Mouse (Mus musculus): ENCODE measurements at regions not wholly inside any gene's neighbourhood (a gene's known extent, or its start where the extent isn't known, plus 50 kb on each side); places are given as distances from the start of the nearest gene placed in this dataset.

- WGBS, result 65% methylated on average over 1 of the region's 1 CpGs
- H3K4me2 ChIP-seq (ENCODE audit: low read depth, low read length), result no peak overlapping the region
- H3K27ac ChIP-seq (ENCODE audit: low read length), result no peak overlapping the region
- H3K9ac ChIP-seq (ENCODE audit: low read length), result no peak overlapping the region
- no peaks in the 10 kb centered on the region for H3K9me3 ChIP-seq (replicated peaks; ENCODE audit: control insufficient read depth, low read length)
- H3K27me3 ChIP-seq (ENCODE audit: control insufficient read depth, insufficient read depth, low read length), result no peaks in the 10 kb centered on the region
- H3K4me1 ChIP-seq (ENCODE audit: control insufficient read depth, insufficient read depth, low read length), result no peaks in the 10 kb centered on the region
- H3K36me3 ChIP-seq (ENCODE audit: control insufficient read depth, insufficient read depth), result no peaks in the 10 kb centered on the region
- ATAC-seq (replicated peaks; ENCODE audit: extremely low read depth, insufficient read depth, low FRiP score), result no peak
- H3K4me3 ChIP-seq (ENCODE audit: low read length), result no peak overlapping the region
These were observed 119.4 kb downstream of the Trim52 start for GRCm38 (mm10) chr14:106225401-106225800.

- H3K27ac ChIP-seq (ENCODE audit: low read length), result no peak overlapping the region
These were observed 135.9 kb downstream of the Trim52 start for GRCm38 (mm10) chr14:106241721-106242405.

GRCm38 (mm10) chr14:106259396-106260108 lies 153.6 kb downstream of the Trim52 start:
- no peak overlapping the region for H3K27ac ChIP-seq (ENCODE audit: low read length)
- H3K9me3 ChIP-seq (replicated peaks; ENCODE audit: control insufficient read depth, low read length), result peaks cover 2% of the 10 kb centered on the region; the same call in 1 of the 2 replicates
- 57% methylated on average over 4 of the region's 4 CpGs for WGBS
- no peak overlapping the region for H3K4me2 ChIP-seq (ENCODE audit: low read depth, low read length)
- no peak for ATAC-seq (replicated peaks; ENCODE audit: extremely low read depth, insufficient read depth, low FRiP score)
- H3K36me3 ChIP-seq (ENCODE audit: control insufficient read depth, insufficient read depth), result no peaks in the 10 kb centered on the region
- no peaks in the 10 kb centered on the region for H3K27me3 ChIP-seq (ENCODE audit: control insufficient read depth, insufficient read depth, low read length)
- no peaks in the 10 kb centered on the region for H3K4me1 ChIP-seq (ENCODE audit: control insufficient read depth, insufficient read depth, low read length)
- H3K9ac ChIP-seq (ENCODE audit: low read length), result no peak overlapping the region
- H3K4me3 ChIP-seq (ENCODE audit: low read length), result no peak overlapping the region

More at GRCm38 (mm10) chr14:106241721-106242405, 135.9 kb downstream of the Trim52 start:
- ATAC-seq (replicated peaks; ENCODE audit: extremely low read depth, insufficient read depth, low FRiP score), result no peak
- Histone ChIP-seq H3K9me3 (replicated peaks; ENCODE audit: control insufficient read depth, low read length) (no peaks in the 10 kb centered on the region), H3K4me2 (ENCODE audit: low read depth, low read length) (no peak overlapping the region), H3K36me3 (ENCODE audit: control insufficient read depth, insufficient read depth) (no peaks in the 10 kb centered on the region), H3K27me3 (ENCODE audit: control insufficient read depth, insufficient read depth, low read length) (no peaks in the 10 kb centered on the region), H3K4me3 (ENCODE audit: low read length) (no peak overlapping the region), H3K4me1 (ENCODE audit: control insufficient read depth, insufficient read depth, low read length) (no peaks in the 10 kb centered on the region), H3K9ac (ENCODE audit: low read length) (no peak overlapping the region)
- WGBS, result 87% methylated on average over 5 of the region's 5 CpGs

GRCm38 (mm10) chr14:106265290-106265689 lies 159.3 kb downstream of the Trim52 start:
- no peaks in the 10 kb centered on the region for H3K9me3 ChIP-seq (replicated peaks; ENCODE audit: control insufficient read depth, low read length)
- H3K27me3 ChIP-seq (ENCODE audit: control insufficient read depth, insufficient read depth, low read length), result no peaks in the 10 kb centered on the region
- 72% methylated on average over 3 of the region's 3 CpGs for WGBS
- ATAC-seq (replicated peaks; ENCODE audit: extremely low read depth, insufficient read depth, low FRiP score), result no peak
- H3K27ac ChIP-seq (ENCODE audit: low read length), result no peak overlapping the region
- H3K9ac ChIP-seq (ENCODE audit: low read length), result no peak overlapping the region
- H3K36me3 ChIP-seq (ENCODE audit: control insufficient read depth, insufficient read depth), result no peaks in the 10 kb centered on the region
- H3K4me3 ChIP-seq (ENCODE audit: low read length), result no peak overlapping the region
- H3K4me1 ChIP-seq (ENCODE audit: control insufficient read depth, insufficient read depth, low read length), result no peaks in the 10 kb centered on the region
- H3K4me2 ChIP-seq (ENCODE audit: low read depth, low read length), result no peak overlapping the region

- Histone ChIP-seq H3K36me3 (ENCODE audit: control insufficient read depth, insufficient read depth) (no peaks in the 10 kb centered on the region), H3K27me3 (ENCODE audit: control insufficient read depth, insufficient read depth, low read length) (no peaks in the 10 kb centered on the region), H3K9me3 (replicated peaks; ENCODE audit: control insufficient read depth, low read length) (no peaks in the 10 kb centered on the region), H3K9ac (ENCODE audit: low read length) (no peak overlapping the region), H3K4me1 (ENCODE audit: control insufficient read depth, insufficient read depth, low read length) (no peaks in the 10 kb centered on the region), H3K27ac (ENCODE audit: low read length) (no peak overlapping the region), H3K4me2 (ENCODE audit: low read depth, low read length) (no peak overlapping the region), H3K4me3 (ENCODE audit: low read length) (no peak overlapping the region)
- WGBS, result 81% methylated on average over 12 of the region's 12 CpGs
- no peak for ATAC-seq (replicated peaks; ENCODE audit: extremely low read depth, insufficient read depth, low FRiP score)
These were observed 161.9 kb downstream of the Trim52 start for GRCm38 (mm10) chr14:106267679-106268561.

- 58% methylated on average over 6 of the region's 6 CpGs for WGBS
These were observed 163.7 kb downstream of the Trim52 start for GRCm38 (mm10) chr14:106269680-106270079.

GRCm38 (mm10) chr14:106313558-106313957 lies 207.6 kb downstream of the Trim52 start:
- ATAC-seq (replicated peaks; ENCODE audit: extremely low read depth, insufficient read depth, low FRiP score), result no peak
- Histone ChIP-seq H3K27ac (ENCODE audit: low read length) (no peak overlapping the region), H3K9ac (ENCODE audit: low read length) (no peak overlapping the region), H3K9me3 (replicated peaks; ENCODE audit: control insufficient read depth, low read length) (no peaks in the 10 kb centered on the region), H3K4me1 (ENCODE audit: control insufficient read depth, insufficient read depth, low read length) (no peaks in the 10 kb centered on the region), H3K36me3 (ENCODE audit: control insufficient read depth, insufficient read depth) (no peaks in the 10 kb centered on the region), H3K27me3 (ENCODE audit: control insufficient read depth, insufficient read depth, low read length) (no peaks in the 10 kb centered on the region), H3K4me2 (ENCODE audit: low read depth, low read length) (no peak overlapping the region), H3K4me3 (ENCODE audit: low read length) (no peak overlapping the region)
- 44% methylated on average over 8 of the region's 8 CpGs for WGBS

More at GRCm38 (mm10) chr14:106269680-106270079, 163.7 kb downstream of the Trim52 start:
- H3K27ac ChIP-seq (ENCODE audit: low read length), result no peak overlapping the region
- H3K4me1 ChIP-seq (ENCODE audit: control insufficient read depth, insufficient read depth, low read length), result no peaks in the 10 kb centered on the region
- no peak overlapping the region for H3K4me3 ChIP-seq (ENCODE audit: low read length)
- H3K27me3 ChIP-seq (ENCODE audit: control insufficient read depth, insufficient read depth, low read length), result no peaks in the 10 kb centered on the region
- H3K9ac ChIP-seq (ENCODE audit: low read length), result no peak overlapping the region
- H3K9me3 ChIP-seq (replicated peaks; ENCODE audit: control insufficient read depth, low read length), result no peaks in the 10 kb centered on the region
- no peaks in the 10 kb centered on the region for H3K36me3 ChIP-seq (ENCODE audit: control insufficient read depth, insufficient read depth)
- no peak for ATAC-seq (replicated peaks; ENCODE audit: extremely low read depth, insufficient read depth, low FRiP score)
- H3K4me2 ChIP-seq (ENCODE audit: low read depth, low read length), result no peak overlapping the region

GRCm38 (mm10) chr14:106314079-106314551 lies 208.1 kb downstream of the Trim52 start:
- Histone ChIP-seq H3K27me3 (ENCODE audit: control insufficient read depth, insufficient read depth, low read length) (no peaks in the 10 kb centered on the region), H3K4me1 (ENCODE audit: control insufficient read depth, insufficient read depth, low read length) (no peaks in the 10 kb centered on the region), H3K9ac (ENCODE audit: low read length) (no peak overlapping the region), H3K36me3 (ENCODE audit: control insufficient read depth, insufficient read depth) (no peaks in the 10 kb centered on the region), H3K4me2 (ENCODE audit: low read depth, low read length) (no peak overlapping the region), H3K27ac (ENCODE audit: low read length) (no peak overlapping the region), H3K4me3 (ENCODE audit: low read length) (no peak overlapping the region), H3K9me3 (replicated peaks; ENCODE audit: control insufficient read depth, low read length) (no peaks in the 10 kb centered on the region)
- 76% methylated on average over 9 of the region's 9 CpGs for WGBS
- ATAC-seq (replicated peaks; ENCODE audit: extremely low read depth, insufficient read depth, low FRiP score), result no peak
